Mouse (Mus musculus): ENCODE measurements around the gene Isca1. TPM values are rescaled to one million over a fixed set of nuclear protein-coding genes. Genes with fewer than 3 reads are reported as not detected.
A peak's percentile ranks its signal among the peaks of the same experiment; 100 is the strongest.
"Not testable (repeated sequence)": the region's sequence is repeated elsewhere in the genome, so short reads cannot be mapped to it uniquely, and the experiment has no call there.

The Isca1 gene
- total RNA-seq, 2 experiments from 2014 or later, result 158 to 168 TPM

- peak; percentile 40 for DNase-seq
These were observed 23.4 kb downstream of the Isca1 start for GRCm38 (mm10) chr13:59746164-59746563.

GRCm38 (mm10) chr13:59745462-59745861 lies 24.1 kb downstream of the Isca1 start:
- DNase-seq, result no peak

- peak; percentile 46 for DNase-seq
These were observed 27.9 kb downstream of the Isca1 start for GRCm38 (mm10) chr13:59741697-59742096.

- peak; percentile 67 for DNase-seq
These were observed 28.5 kb downstream of the Isca1 start for GRCm38 (mm10) chr13:59741096-59741495.

GRCm38 (mm10) chr13:59739397-59739796 lies 30.2 kb downstream of the Isca1 start:
- no peak for DNase-seq

GRCm38 (mm10) chr13:59738455-59738854 lies 31.2 kb downstream of the Isca1 start:
- no peak for DNase-seq

GRCm38 (mm10) chr13:59735190-59735589 lies 34.4 kb downstream of the Isca1 start:
- no peak for DNase-seq

- not testable (repeated sequence) for DNase-seq
These were observed 35.3 kb downstream of the Isca1 start for GRCm38 (mm10) chr13:59734347-59734746.

GRCm38 (mm10) chr13:59733936-59734335 lies 35.7 kb downstream of the Isca1 start:
- DNase-seq, result no peak

- DNase-seq, result no peak
These were observed 38.0 kb downstream of the Isca1 start, which contains the start of gene Spata31d1d for GRCm38 (mm10) chr13:59731652-59732051. Gene Spata31d1d, minus strand, starts transcription at chr13:59731752.

GRCm38 (mm10) chr13:59728378-59729093 lies 41.1 kb downstream of the Isca1 start:
- DNase-seq, result peak; percentile 90

- no peak for DNase-seq
These were observed 43.3 kb downstream of the Isca1 start for GRCm38 (mm10) chr13:59726139-59726867.

- not testable (repeated sequence) for DNase-seq
These were observed 47.5 kb downstream of the Isca1 start for GRCm38 (mm10) chr13:59722089-59722488.

- DNase-seq, result no peak
These were observed 50.1 kb downstream of the Isca1 start for GRCm38 (mm10) chr13:59719475-59719874.

GRCm38 (mm10) chr13:59718857-59719440 lies 50.7 kb downstream of the Isca1 start:
- peak; percentile 22 for DNase-seq

GRCm38 (mm10) chr13:59713710-59714109 lies 55.9 kb downstream of the Isca1 start:
- DNase-seq, result no peak

- DNase-seq, result not testable (repeated sequence)
These were observed 57.6 kb downstream of the Isca1 start, which contains the start of gene Spata31d1b for GRCm38 (mm10) chr13:59711984-59712383. Gene Spata31d1b, plus strand, starts transcription at chr13:59712284.

GRCm38 (mm10) chr13:59710230-59710629 lies 59.4 kb downstream of the Isca1 start, which contains the start of gene Spata31d1a:
Gene Spata31d1a, minus strand, starts transcription at chr13:59710330.
- DNase-seq, result no peak

Other genes starting within 250 kb of the Isca1 start
- gene Agtpbp1, start 184.6 kb downstream of the Isca1 start, total RNA-seq (2021), result 10 to 100 TPM; 38.2 to 38.7 TPM
- 10 to 100 TPM; 81.9 to 98.9 TPM for gene Naa35, start 184.6 kb downstream of the Isca1 start, total RNA-seq (2021)
- gene Golm1, start 94.0 kb downstream of the Isca1 start, total RNA-seq (2021), result 10 to 100 TPM; 29.0 to 31.5 TPM
- not detected for gene 4921517D22Rik, start 75.7 kb downstream of the Isca1 start, total RNA-seq (2021)
- gene Spata31d1a, start 59.5 kb downstream of the Isca1 start, total RNA-seq (2021), result not detected
- gene Spata31d1b, start 57.5 kb downstream of the Isca1 start, total RNA-seq (2021), result not detected
- not detected for gene Spata31d1d, start 38.1 kb downstream of the Isca1 start, total RNA-seq (2021)
- gene 1700014D04Rik, start 23.1 kb downstream of the Isca1 start, total RNA-seq (2021), result under 1 TPM; 0.14 to 0.38 TPM
- gene Gm49354, start 12.4 kb upstream of the Isca1 start, total RNA-seq (2021), result not detected
- gene Tut7, start 53.3 kb upstream of the Isca1 start, total RNA-seq (2021), result 10 to 100 TPM; 52.2 to 54.1 TPM

Measured in heart, postnatal 4 days (tissue).